Mouse (Mus musculus) myocyte (in vitro differentiated cells): ENCODE data around the gene Galr3. TPM values are rescaled to one million over a fixed set of nuclear protein-coding genes. Genes with fewer than 3 reads are reported as not detected.

Source experiments
- H3K27me3 ChIP-seq: one replicate; pipeline ENCODE4 v1.6.1; 2011; ENCODE audit not compliant: control insufficient read depth, insufficient read depth, insufficient read length
- H3K36me3 ChIP-seq: one replicate; pipeline ENCODE4 v1.6.1; 2011; ENCODE audit not compliant: control insufficient read depth, insufficient read depth
- H3K4me2 ChIP-seq: one replicate; pipeline ENCODE4 v1.6.1; 2011; ENCODE audit warnings: low read depth, control low read depth
- H3K4me3 ChIP-seq: one replicate; pipeline ENCODE4 v1.5.1; 2011; ENCODE audit warnings: mild to moderate bottlenecking, control low read depth, moderate library complexity
- H3K79me2 ChIP-seq: one replicate; pipeline ENCODE4 v1.6.1; 2011; ENCODE audit not compliant: control insufficient read depth, insufficient read depth
- H3ac ChIP-seq: one replicate; pipeline ENCODE4 v1.6.1; 2011; ENCODE audit not compliant: control insufficient read depth, insufficient read length
- CEBPB ChIP-seq: IDR thresholded peaks from 2 replicates; pipeline ENCODE4 v1.6.1; 2011; ENCODE audit warnings: mild to moderate bottlenecking, moderate library complexity; ENCODE audit not compliant: poor library complexity, insufficient read depth, severe bottlenecking
- E2F4 ChIP-seq: IDR thresholded peaks from one replicate; pipeline ENCODE4 v1.6.1; 2011; ENCODE audit warnings: mild to moderate bottlenecking, control low read depth, moderate library complexity; ENCODE audit not compliant: insufficient read depth
- MAX ChIP-seq: IDR thresholded peaks from one replicate; pipeline ENCODE4 v1.6.1; 2011; ENCODE audit warnings: low read depth, mild to moderate bottlenecking, control low read depth
- MYOD1 ChIP-seq, 3 experiments: IDR thresholded peaks; one replicate each; pipeline ENCODE4 v1.6.1; 2011; ENCODE audit warnings: control low read depth in 2 of 3, low read depth in 2 of 3, mild to moderate bottlenecking in 2 of 3, moderate library complexity in 1 of 3; ENCODE audit not compliant: insufficient read length in 2 of 3, control insufficient read depth in 1 of 3
- MYOG ChIP-seq, 3 experiments: IDR thresholded peaks; one replicate each; pipeline ENCODE4 v1.6.1; 2011; ENCODE audit warnings: control low read depth in 2 of 3, low read depth in 2 of 3, mild to moderate bottlenecking in 2 of 3; ENCODE audit not compliant: insufficient read length in 2 of 3, control insufficient read depth in 1 of 3, insufficient read depth in 1 of 3
- POLR2A ChIP-seq: IDR thresholded peaks from one replicate; pipeline ENCODE4 v1.6.1; 2011; ENCODE audit warnings: low read depth, mild to moderate bottlenecking, control low read depth, moderate library complexity; ENCODE audit not compliant: insufficient read length
- POLR2AphosphoS2 ChIP-seq: IDR thresholded peaks from one replicate; pipeline ENCODE4 v1.6.1; 2011; ENCODE audit warnings: low read depth, control low read depth; ENCODE audit not compliant: insufficient read length
- REST ChIP-seq: IDR thresholded peaks from one replicate; pipeline ENCODE4 v1.6.1; 2011; ENCODE audit warnings: mild to moderate bottlenecking, control low read depth, moderate library complexity; ENCODE audit not compliant: insufficient read depth, insufficient read length
- SRF ChIP-seq: IDR thresholded peaks from one replicate; pipeline ENCODE4 v1.6.1; 2011; ENCODE audit warnings: low read depth; ENCODE audit not compliant: control insufficient read depth, insufficient read length
- TCF12 ChIP-seq: IDR thresholded peaks from one replicate; pipeline ENCODE4 v1.6.1; 2011; ENCODE audit warnings: mild to moderate bottlenecking, control low read depth; ENCODE audit not compliant: poor library complexity, insufficient read depth, severe bottlenecking
- TCF3 ChIP-seq: IDR thresholded peaks from one replicate; pipeline ENCODE4 v1.6.1; 2011; ENCODE audit warnings: low read depth, control low read depth; ENCODE audit not compliant: insufficient read length
- USF1 ChIP-seq: IDR thresholded peaks from one replicate; pipeline ENCODE4 v1.6.1; 2011; ENCODE audit warnings: low read depth, mild to moderate bottlenecking, control low read depth, moderate library complexity
- polyA plus RNA-seq: library from polyadenylated mRNA; unstranded; fragments of >200 nt; fragmentation: generic; extraction: Trizol; gene quantifications from one replicate; pipeline ENCODE4 v1.2.1, GENCODE M21; 2012; ENCODE audit warnings: missing spikeins

The Galr3 gene
- polyA plus RNA-seq, 1 experiment = 0.44 TPM

GRCm38 (mm10) chr15:79042721-79043491 is 1.2 kb downstream of the Galr3 start:
- TF ChIP-seq MYOG (IDR thresholded peaks at IDR 0.05; ENCODE audit: control insufficient read depth in 1 of 3, insufficient read depth in 1 of 3, insufficient read length in 2 of 3, low read depth in 2 of 3) = no peak
- TF ChIP-seq REST = no peak
- no peak for TF ChIP-seq SRF
- TF ChIP-seq POLR2A = no peak
- no peak for TF ChIP-seq E2F4
- TF ChIP-seq MYOD1 (IDR thresholded peaks at IDR 0.05; ENCODE audit: control insufficient read depth in 1 of 3, insufficient read length in 2 of 3, low read depth in 2 of 3) = no peak
- Histone ChIP-seq H3K4me2 (no peak overlapping the region), H3K4me3 (no peak overlapping the region), H3K36me3 (no peaks in the 10 kb centered on the region), H3K79me2 (no peaks in the 10 kb centered on the region), H3ac (peak overlapping the region; percentile 5), H3K27me3 (peaks cover 32% of the 10 kb centered on the region)

- Histone ChIP-seq H3K36me3 (no peaks in the 10 kb centered on the region), H3K4me3 (no peak overlapping the region), H3K4me2 (peak overlapping the region; percentile 19), H3ac (no peak overlapping the region), H3K79me2 (no peaks in the 10 kb centered on the region), H3K27me3 (peaks cover 32% of the 10 kb centered on the region)
- TF ChIP-seq POLR2A (no peak), CEBPB (no peak), MYOG (IDR thresholded peaks at IDR 0.05; ENCODE audit: control insufficient read depth in 1 of 3, insufficient read depth in 1 of 3, insufficient read length in 2 of 3, low read depth in 2 of 3) (peak; percentile 96 to 99 (median 98)), TCF3 (peak; percentile 90), SRF (peak; percentile 6), MAX (no peak), E2F4 (no peak), POLR2AphosphoS2 (no peak), TCF12 (peak; percentile 86), USF1 (no peak), MYOD1 (IDR thresholded peaks at IDR 0.05; ENCODE audit: control insufficient read depth in 1 of 3, insufficient read length in 2 of 3, low read depth in 2 of 3) (peak; percentile 86 to 99 (median 97)), REST (no peak)
These were observed 3.2 kb downstream of the Galr3 start for GRCm38 (mm10) chr15:79044837-79045236.

GRCm38 (mm10) chr15:79048186-79048585 is 6.5 kb downstream of the Galr3 start:
- TF ChIP-seq POLR2AphosphoS2 (no peak), MYOG (IDR thresholded peaks at IDR 0.05; ENCODE audit: control insufficient read depth in 1 of 3, insufficient read depth in 1 of 3, insufficient read length in 2 of 3, low read depth in 2 of 3) (peak in 1 of 3 experiments; percentile 24)
- H3ac ChIP-seq = no peak overlapping the region

GRCm38 (mm10) chr15:79050160-79050845 is 8.6 kb downstream of the Galr3 start:
- no peak for TF ChIP-seq E2F4
- no peak for TF ChIP-seq MYOD1 (IDR thresholded peaks at IDR 0.05; ENCODE audit: control insufficient read depth in 1 of 3, insufficient read length in 2 of 3, low read depth in 2 of 3)
- TF ChIP-seq POLR2AphosphoS2 = no peak
- no peak for TF ChIP-seq MAX
- no peak for TF ChIP-seq CEBPB
- no peak for TF ChIP-seq USF1
- no peak for TF ChIP-seq TCF3
- TF ChIP-seq POLR2A = no peak
- no peak for TF ChIP-seq TCF12
- TF ChIP-seq SRF = no peak
- TF ChIP-seq REST = no peak
- TF ChIP-seq MYOG (IDR thresholded peaks at IDR 0.05; ENCODE audit: control insufficient read depth in 1 of 3, insufficient read depth in 1 of 3, insufficient read length in 2 of 3, low read depth in 2 of 3) = no peak
- Histone ChIP-seq H3ac (no peak overlapping the region), H3K27me3 (no peaks in the 10 kb centered on the region), H3K4me2 (no peak overlapping the region), H3K4me3 (no peak overlapping the region), H3K36me3 (peaks cover 16% of the 10 kb centered on the region), H3K79me2 (no peaks in the 10 kb centered on the region)

More at GRCm38 (mm10) chr15:79048186-79048585, 6.5 kb downstream of the Galr3 start:
- Histone ChIP-seq H3K79me2 (no peaks in the 10 kb centered on the region), H3K4me3 (no peak overlapping the region), H3K36me3 (peaks cover 1% of the 10 kb centered on the region), H3K27me3 (peaks cover 5% of the 10 kb centered on the region), H3K4me2 (no peak overlapping the region)

- peaks cover 21% of the 10 kb centered on the region for H3K36me3 ChIP-seq
These were observed 9.3 kb downstream of the Galr3 start for GRCm38 (mm10) chr15:79050964-79051363.

More at GRCm38 (mm10) chr15:79050964-79051363, 9.3 kb downstream of the Galr3 start:
- Histone ChIP-seq H3K27me3 (no peaks in the 10 kb centered on the region), H3K4me2 (no peak overlapping the region), H3K79me2 (no peaks in the 10 kb centered on the region), H3ac (no peak overlapping the region), H3K4me3 (no peak overlapping the region)
- TF ChIP-seq MYOD1 (IDR thresholded peaks at IDR 0.05; ENCODE audit: control insufficient read depth in 1 of 3, insufficient read length in 2 of 3, low read depth in 2 of 3) (no peak), POLR2AphosphoS2 (peak; percentile 43)
